Mouse (Mus musculus) CH12.LX (cell line): ENCODE results near the gene BC147527. TPM values are rescaled to one million over a fixed set of nuclear protein-coding genes. Genes with fewer than 3 reads are reported as not detected.
"Not testable (repeated sequence)": the region's sequence is repeated elsewhere in the genome, so short reads cannot be mapped to it uniquely, and the experiment has no call there.

Source experiments
- DNase-seq: peaks from one replicate; pipeline ENCODE4 v3.0.0-alpha.2; 2013; ENCODE audit errors: extremely low read depth
- H3K27ac ChIP-seq: 2 replicates; pipeline ENCODE4 v1.5.1; 2012; ENCODE audit warnings: low read depth, mild to moderate bottlenecking, control low read depth, moderate library complexity; ENCODE audit not compliant: insufficient read depth
- H3K27me3 ChIP-seq: replicated peaks from 2 replicates; pipeline ENCODE3; 2012; ENCODE audit warnings: inconsistent platforms
- H3K36me3 ChIP-seq, 2 experiments: replicated peaks in 1 of 2; 2 replicates each; pipeline versions ENCODE3 to v1.6.1; 2012; ENCODE audit warnings: inconsistent platforms in 1 of 2, low read length in 1 of 2, mild to moderate bottlenecking in 1 of 2, mixed read lengths in 1 of 2, moderate library complexity in 1 of 2; ENCODE audit not compliant: control insufficient read depth in 1 of 2, insufficient read depth in 1 of 2
- H3K4me1 ChIP-seq, 2 experiments: 2 replicates each; pipeline ENCODE4 v1.6.1; 2012; ENCODE audit warnings: inconsistent platforms in 1 of 2, moderate library complexity in 1 of 2; ENCODE audit not compliant: insufficient read depth in 2 of 2, control insufficient read depth in 1 of 2
- H3K4me2 ChIP-seq: 2 replicates; pipeline ENCODE4 v1.6.1; 2012; ENCODE audit warnings: low read depth, mild to moderate bottlenecking, control low read depth; ENCODE audit not compliant: poor library complexity, insufficient read depth, severe bottlenecking
- H3K4me3 ChIP-seq, 3 experiments: fragments of 150-350 bp in 1 of 3; sonication (generic) in 1 of 3; replicated peaks in 1 of 3; 2 replicates each; pipeline versions ENCODE3 to v1.5.1; 2011 to 2012; ENCODE audit warnings: low read depth in 2 of 3, low read length in 2 of 3, mild to moderate bottlenecking in 2 of 3, moderate library complexity in 2 of 3, control low read depth in 1 of 3, improper control_type of control experiment in 1 of 3, inconsistent platforms in 1 of 3, mixed read lengths in 1 of 3; ENCODE audit not compliant: poor library complexity in 1 of 3
- H3K79me2 ChIP-seq: replicated peaks from 2 replicates; pipeline ENCODE4 v1.6.1; 2012; ENCODE audit warnings: mild to moderate bottlenecking, moderate library complexity; ENCODE audit not compliant: control insufficient read depth, poor library complexity, insufficient read depth, severe bottlenecking; ENCODE audit errors: extremely low read depth
- H3K9ac ChIP-seq: 2 replicates; pipeline ENCODE4 v1.6.1; 2012; ENCODE audit warnings: low read depth, mild to moderate bottlenecking, control low read depth, moderate library complexity; ENCODE audit not compliant: insufficient read depth
- H3K9me3 ChIP-seq: replicated peaks from 2 replicates; pipeline ENCODE3; 2012; ENCODE audit warnings: low read length, inconsistent platforms, mixed read lengths
- BHLHE40 ChIP-seq: IDR thresholded peaks from 2 replicates; pipeline ENCODE4 v1.6.1; 2011; ENCODE audit warnings: mild to moderate bottlenecking, low read depth, low read length, improper control_type of control experiment
- CTCF ChIP-seq, 2 experiments: IDR thresholded peaks in 1 of 2; conservative IDR thresholded peaks in 1 of 2; 2 replicates each; pipeline ENCODE4 v1.5.1; 2011 to 2012; ENCODE audit warnings: low read depth in 2 of 2, low read length in 2 of 2, improper control_type of control experiment in 1 of 2, inconsistent platforms in 1 of 2, mild to moderate bottlenecking in 1 of 2, moderate library complexity in 1 of 2
- EP300 ChIP-seq: IDR thresholded peaks from 2 replicates; pipeline ENCODE4 v1.6.1; 2011; ENCODE audit warnings: low read length, improper control_type of control experiment
- GABPA ChIP-seq: IDR thresholded peaks from 2 replicates; pipeline ENCODE4 v1.6.1; 2012; ENCODE audit warnings: low read depth, low read length, improper control_type of control experiment, inconsistent platforms; ENCODE audit not compliant: insufficient replicate concordance
- IRF4 ChIP-seq: IDR thresholded peaks from 2 replicates; pipeline ENCODE4 v1.6.1; 2014; ENCODE audit warnings: low read depth, mild to moderate bottlenecking, inconsistent platforms, low read length, improper control_type of control experiment
- JUN ChIP-seq: IDR thresholded peaks from 2 replicates; pipeline ENCODE4 v1.6.1; 2011; ENCODE audit warnings: low read depth, mild to moderate bottlenecking, low read length, improper control_type of control experiment, moderate library complexity; ENCODE audit not compliant: insufficient read depth
- JUND ChIP-seq: conservative IDR thresholded peaks from 2 replicates; pipeline ENCODE4 v1.6.1; 2011; ENCODE audit warnings: low read depth, low read length, improper control_type of control experiment
- MXI1 ChIP-seq: IDR thresholded peaks from 2 replicates; pipeline ENCODE4 v1.6.1; 2011; ENCODE audit warnings: mild to moderate bottlenecking, low read depth, low read length, improper control_type of control experiment
- POLR2A ChIP-seq: IDR thresholded peaks from 2 replicates; pipeline ENCODE4 v1.6.1; 2011; ENCODE audit warnings: low read depth, mild to moderate bottlenecking, improper control_type of control experiment, low read length
- RAD21 ChIP-seq: IDR thresholded peaks from 2 replicates; pipeline ENCODE4 v1.6.1; 2011; ENCODE audit warnings: low read depth, mild to moderate bottlenecking, low read length, improper control_type of control experiment, moderate library complexity
- SMC3 ChIP-seq: IDR thresholded peaks from 2 replicates; pipeline ENCODE4 v1.6.1; 2011; ENCODE audit warnings: low read depth, low read length, improper control_type of control experiment
- TCF12 ChIP-seq: IDR thresholded peaks from 2 replicates; pipeline ENCODE4 v1.6.1; 2014; ENCODE audit warnings: low read depth, mild to moderate bottlenecking, inconsistent platforms, low read length, improper control_type of control experiment
- ZMIZ1 ChIP-seq: IDR thresholded peaks from 2 replicates; pipeline ENCODE4 v1.6.1; 2012; ENCODE audit warnings: low read depth, mild to moderate bottlenecking, inconsistent platforms, low read length, improper control_type of control experiment
- ZNF384 ChIP-seq: IDR thresholded peaks from 2 replicates; pipeline ENCODE4 v1.6.1; 2012; ENCODE audit warnings: low read depth, low read length, improper control_type of control experiment, inconsistent platforms
- dilution Hi-C: fragments of 300-500 bp; cut with MboI; formaldehyde crosslinking; loops from 2 replicates; pipeline ENCODE4 v1.14.3; 2020; ENCODE audit warnings: low sequenced_read_pairs; ENCODE audit not compliant: extremely low pct_unique_long_range_greater_than_20kb, extremely low pct_ligation_motif_present
- in situ Hi-C: fragments of 300-500 bp; cut with MboI; formaldehyde crosslinking; loops from 3 replicates; pipeline ENCODE4 v1.14.3; 2019; ENCODE audit warnings: low sequenced_read_pairs, low pct_ligation_motif_present, low pct_unique_long_range_greater_than_20kb, mixed read lengths
- polyA plus RNA-seq: library from polyadenylated mRNA; unstranded; fragments of >175 nt; gene quantifications from 2 replicates; pipeline ENCODE4 v1.2.1, GENCODE M21; 2012; ENCODE audit warnings: low read depth; ENCODE audit not compliant: insufficient read length
- total RNA-seq, 2 experiments: library from RNA; depleted of rRNA; stranded (reverse); fragments of 300-350 nt in 1 of 2; fragments of >200 nt in 1 of 2; gene quantifications; 2 replicates each; pipeline ENCODE4 v1.2.3; 2012 to 2014

Gene BC147527
- total and polyA plus RNA-seq, 3 experiments, result 17.2 to 55.8 (median 33.6) TPM

GRCm38 (mm10) chr13:120313584-120313983 lies 13.4 kb downstream of the BC147527 start (continued):
- TF ChIP-seq ZMIZ1, result no peak
- TF ChIP-seq MXI1, result no peak
- peak; percentile 29; the same call in 1 of the 2 replicates for TF ChIP-seq IRF4
- TF ChIP-seq BHLHE40, result no peak
- TF ChIP-seq POLR2A, result no peak
- TF ChIP-seq TCF12, result no peak

- H3K4me3 ChIP-seq, H3K27me3 ChIP-seq, H3K27ac ChIP-seq, H3K9ac ChIP-seq, DNase-seq, H3K9me3 ChIP-seq, H3K36me3 ChIP-seq, dilution Hi-C loops, H3K79me2 ChIP-seq, H3K4me2 ChIP-seq, in situ Hi-C loops: not testable (repeated sequence)
- peaks cover 2 to 27% of the 10 kb centered on the region in 2 experiments; a peak in 3 of 4 replicates for H3K4me1 ChIP-seq
Measured at GRCm38 (mm10) chr13:120316578-120316977, 16.4 kb downstream of the BC147527 start, which contains the start of gene Tcstv3. Gene Tcstv3, plus strand, starts transcription at chr13:120316878.

GRCm38 (mm10) chr13:120320183-120320582 lies 20.0 kb downstream of the BC147527 start:
- Histone ChIP-seq H3K9ac (no peak overlapping the region), H3K79me2 (no peaks in the 10 kb centered on the region), H3K4me2 (no peak overlapping the region), H3K4me1 (peaks cover 0 to 19% of the 10 kb centered on the region in 2 experiments; a peak in 3 of 4 replicates), H3K27me3 (no peaks in the 10 kb centered on the region), H3K27ac (no peak overlapping the region), H3K4me3 (no peak overlapping the region), H3K36me3 (no peaks in the 10 kb centered on the region), H3K9me3 (no peaks in the 10 kb centered on the region)
- no peak for DNase-seq
- peak in 1 of 2 experiments; percentile 54; a peak in 2 of 4 replicates for TF ChIP-seq CTCF (conservative IDR thresholded peaks at IDR 0.05 in 1 of 2, IDR thresholded peaks at IDR 0.05 in 1 of 2; ENCODE audit: low read depth in 2 of 2, low read length in 2 of 2)
- no peak for TF ChIP-seq GABPA
- peak; percentile 14; the same call in 1 of the 2 replicates for TF ChIP-seq SMC3
- TF ChIP-seq MXI1, result no peak
- TF ChIP-seq JUN, result no peak
- TF ChIP-seq ZNF384, result no peak
- no peak for TF ChIP-seq JUND
- no peak for TF ChIP-seq EP300
- TF ChIP-seq IRF4, result no peak
- TF ChIP-seq RAD21, result peak; percentile 54
- in situ Hi-C loops (no loop called here), dilution Hi-C loops (no loop called here)
